Mouse (Mus musculus) forebrain, postnatal 0 days (tissue): ENCODE measurements around the gene Il17a. TPM values are rescaled to one million over a fixed set of nuclear protein-coding genes. Genes with fewer than 3 reads are reported as not detected.

Experiments
- ATAC-seq: fragments of 200-750 bp; cut with Nextera tagmentation; 2 replicates; pipeline ENCODE4 v1.8.0; 2017; ENCODE audit warnings: mild to moderate bottlenecking, moderate library complexity
- DNase-seq: peaks from one replicate; pipeline ENCODE4 v3.0.0-alpha.2; 2015
- H3K27ac ChIP-seq: fragments of 300-500 bp; sonication (generic); 2 replicates; pipeline ENCODE4 v1.5.1; 2014; ENCODE audit warnings: low read depth, mild to moderate bottlenecking, antibody characterized with exemption, low read length, moderate library complexity, mixed read lengths
- H3K27me3 ChIP-seq: fragments of 300-500 bp; sonication (generic); 2 replicates; pipeline ENCODE4 v1.6.1; 2014; ENCODE audit warnings: mild to moderate bottlenecking, low read length, mixed read lengths; ENCODE audit not compliant: insufficient read depth
- H3K36me3 ChIP-seq: fragments of 300-500 bp; sonication (generic); 2 replicates; pipeline ENCODE4 v1.6.1; 2014; ENCODE audit warnings: mild to moderate bottlenecking, moderate library complexity; ENCODE audit not compliant: insufficient read depth
- H3K4me1 ChIP-seq: fragments of 300-500 bp; sonication (generic); 2 replicates; pipeline ENCODE4 v1.6.1; 2014; ENCODE audit warnings: antibody characterized with exemption; ENCODE audit not compliant: insufficient read depth
- H3K4me2 ChIP-seq: fragments of 300-500 bp; sonication (generic); 2 replicates; pipeline ENCODE4 v1.6.1; 2014; ENCODE audit warnings: low read depth, mild to moderate bottlenecking, moderate library complexity
- H3K4me3 ChIP-seq: fragments of 300-500 bp; sonication (generic); 2 replicates; pipeline ENCODE4 v1.5.1; 2014; ENCODE audit warnings: low read depth, low read length, mixed read lengths
- H3K9ac ChIP-seq: fragments of 300-500 bp; sonication (generic); 2 replicates; pipeline ENCODE4 v1.6.1; 2014; ENCODE audit warnings: mild to moderate bottlenecking
- H3K9me3 ChIP-seq: fragments of 300-500 bp; sonication (generic); 2 replicates; pipeline ENCODE4 v1.6.1; 2016; ENCODE audit warnings: low read length
- CTCF ChIP-seq: sonication (generic); IDR thresholded peaks from 2 replicates; pipeline ENCODE4 v1.5.1; 2016; ENCODE audit warnings: antibody characterized with exemption, control low read depth, low read depth
- WGBS: fragments of 180-500 bp; shearing (Covaris S2); extraction: QIAGEN DNeasy Blood & Tissue Kit; methylation state at CpG from one replicate; pipeline ENCODE4 v1.1.7; 2014; 5-methylcytosine and 5-hydroxymethylcytosine counted together
- polyA plus RNA-seq: library from polyadenylated mRNA; unstranded; fragments of >200 nt; fragmentation: Nextera tagmentation; extraction: Ambion mirVana; gene quantifications from 2 replicates; pipeline ENCODE4 v1.2.1, GENCODE M21; 2015
- total RNA-seq: library from RNA; depleted of rRNA; stranded (reverse); fragments of >200 nt; gene quantifications from 2 replicates; pipeline ENCODE4 v1.2.3, GENCODE M21; 2014; rRNA removed

The Il17a gene
- total RNA-seq (not detected in 2 replicates), polyA plus RNA-seq (not detected in 2 replicates)

- Histone ChIP-seq H3K36me3 (no peaks in the 10 kb centered on the region), H3K27ac (no peak within 1 kb of the TSS), H3K9ac (no peak within 1 kb of the TSS), H3K4me2 (no peak within 1 kb of the TSS), H3K27me3 (no peaks in the 10 kb centered on the region), H3K9me3 (no peaks in the 10 kb centered on the region), H3K4me3 (no peak within 1 kb of the TSS), H3K4me1 (no peaks in the 10 kb centered on the region)
- no peak for TF ChIP-seq CTCF
- ATAC-seq, result no peak
- no peak for DNase-seq
- WGBS, result 94% methylated on average over 10 of the region's 10 CpGs
Observed at GRCm38 (mm10) chr1:20730903-20731302, at the start of gene Il17a. Il17a (plus strand) TSS chr1:20730905.

DNA sequence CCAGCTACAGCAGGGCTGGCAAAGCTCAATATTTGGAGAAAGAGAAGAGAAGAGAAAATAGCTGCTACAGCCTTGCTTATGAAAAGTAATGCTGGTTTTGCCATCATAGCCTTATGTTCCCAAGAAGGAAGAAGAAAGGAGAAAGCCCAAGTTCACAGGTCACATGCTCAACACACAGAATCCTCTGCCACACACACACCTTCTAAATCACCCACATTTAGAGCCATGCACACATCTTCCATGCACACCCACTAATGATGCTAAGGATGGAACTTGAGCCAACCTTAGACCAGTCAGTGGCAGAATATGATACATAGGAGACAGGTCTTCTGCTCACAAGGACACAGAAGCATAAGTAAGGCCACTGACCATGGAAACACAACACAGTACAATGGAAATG is 47.9 kb upstream of the Il17a start:
- Histone ChIP-seq H3K36me3 (no peaks in the 10 kb centered on the region), H3K27ac (no peak overlapping the region), H3K27me3 (no peaks in the 10 kb centered on the region), H3K4me1 (no peaks in the 10 kb centered on the region), H3K4me2 (no peak overlapping the region), H3K9me3 (no peaks in the 10 kb centered on the region), H3K9ac (no peak overlapping the region), H3K4me3 (no peak overlapping the region)
- DNase-seq, result no peak
- no peak for TF ChIP-seq CTCF
- no peak for ATAC-seq

- no peak for TF ChIP-seq CTCF
- Histone ChIP-seq H3K4me2 (no peak overlapping the region), H3K4me1 (no peaks in the 10 kb centered on the region), H3K9ac (no peak overlapping the region), H3K36me3 (no peaks in the 10 kb centered on the region), H3K27me3 (no peaks in the 10 kb centered on the region), H3K9me3 (no peaks in the 10 kb centered on the region), H3K27ac (no peak overlapping the region), H3K4me3 (no peak overlapping the region)
- ATAC-seq (no peak), DNase-seq (no peak)
- WGBS, result 94% methylated on average over 5 of the region's 5 CpGs
Observed at GRCm38 (mm10) chr1:20683386-20683785, 47.3 kb upstream of the Il17a start.

DNA sequence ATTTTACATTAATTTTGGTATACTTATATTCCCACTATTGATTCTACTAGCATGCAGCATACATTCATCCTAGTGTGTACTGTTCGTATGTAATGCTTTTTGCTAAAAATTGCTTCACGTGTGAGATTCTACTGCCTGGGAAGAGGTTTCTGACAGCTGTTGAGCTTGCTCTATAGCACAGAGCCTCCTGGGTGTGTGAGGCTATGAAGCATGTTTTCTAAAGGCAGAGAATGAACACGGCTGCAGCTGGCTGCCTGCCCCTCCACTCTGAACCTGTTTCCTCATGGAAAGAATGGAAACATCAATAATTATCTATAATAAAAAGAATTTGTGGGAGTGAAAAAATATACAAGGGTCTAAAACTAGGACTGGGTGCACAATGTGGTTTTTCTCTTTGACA is 46.9 kb upstream of the Il17a start:
- 55% methylated on average over 3 of the region's 3 CpGs for WGBS
- Histone ChIP-seq H3K4me1 (no peaks in the 10 kb centered on the region), H3K9ac (no peak overlapping the region), H3K4me3 (no peak overlapping the region), H3K36me3 (no peaks in the 10 kb centered on the region), H3K27me3 (no peaks in the 10 kb centered on the region), H3K27ac (no peak overlapping the region), H3K4me2 (no peak overlapping the region), H3K9me3 (no peaks in the 10 kb centered on the region)
- ATAC-seq (no peak), DNase-seq (no peak)
- no peak for TF ChIP-seq CTCF

GRCm38 (mm10) chr1:20684403-20684802 is 46.3 kb upstream of the Il17a start:
- Histone ChIP-seq H3K27me3 (no peaks in the 10 kb centered on the region), H3K4me2 (no peak overlapping the region), H3K36me3 (no peaks in the 10 kb centered on the region), H3K27ac (no peak overlapping the region), H3K9me3 (no peaks in the 10 kb centered on the region), H3K4me3 (no peak overlapping the region), H3K4me1 (no peaks in the 10 kb centered on the region), H3K9ac (no peak overlapping the region)
- DNase-seq (no peak), ATAC-seq (no peak)
- 88% methylated on average over 3 of the region's 3 CpGs for WGBS
- no peak for TF ChIP-seq CTCF

- no peak overlapping the region for H3K27ac ChIP-seq
- 96% methylated on average over 2 of the region's 2 CpGs for WGBS
- DNase-seq (no peak), ATAC-seq (no peak)
- H3K27me3 ChIP-seq, result no peaks in the 10 kb centered on the region
- H3K4me1 ChIP-seq, result no peaks in the 10 kb centered on the region
- H3K4me3 ChIP-seq, result no peak overlapping the region
- H3K9me3 ChIP-seq, result no peaks in the 10 kb centered on the region
- H3K4me2 ChIP-seq, result no peak overlapping the region
- H3K9ac ChIP-seq, result no peak overlapping the region
- TF ChIP-seq CTCF, result no peak
- no peaks in the 10 kb centered on the region for H3K36me3 ChIP-seq
Observed at GRCm38 (mm10) chr1:20685393-20685792, 45.3 kb upstream of the Il17a start.

- DNase-seq, result no peak
- no peaks in the 10 kb centered on the region for H3K9me3 ChIP-seq
- 91% methylated on average over 4 of the region's 4 CpGs for WGBS
- no peaks in the 10 kb centered on the region for H3K4me1 ChIP-seq
- no peak overlapping the region for H3K4me3 ChIP-seq
- no peaks in the 10 kb centered on the region for H3K27me3 ChIP-seq
- H3K27ac ChIP-seq, result no peak overlapping the region
- no peak for TF ChIP-seq CTCF
- H3K36me3 ChIP-seq, result no peaks in the 10 kb centered on the region
- H3K9ac ChIP-seq, result no peak overlapping the region
- ATAC-seq, result no peak
- no peak overlapping the region for H3K4me2 ChIP-seq
Observed at GRCm38 (mm10) chr1:20685907-20686306, 44.8 kb upstream of the Il17a start.

DNA sequence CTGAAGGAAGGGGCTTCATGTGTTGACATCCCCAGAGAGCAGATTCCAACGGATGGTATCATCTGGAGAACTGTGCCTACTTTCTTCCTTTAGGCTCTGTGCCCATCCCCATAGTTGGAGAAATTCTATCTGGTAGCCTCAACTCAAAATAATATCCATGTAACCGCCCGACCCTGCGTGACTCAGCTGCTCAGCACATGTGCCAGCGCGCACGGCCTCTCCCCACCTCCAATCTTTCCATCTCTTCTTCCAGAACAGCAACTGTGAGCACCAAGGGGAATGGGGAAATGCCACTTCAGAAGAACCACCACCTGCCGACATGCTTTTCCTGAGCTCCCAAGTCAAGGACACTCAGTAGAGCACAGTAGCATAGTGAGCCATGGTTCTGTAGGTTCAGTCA is 39.4 kb upstream of the Il17a start:
- WGBS, result 96% methylated on average over 8 of the region's 8 CpGs
- H3K27ac ChIP-seq, result no peak overlapping the region
- H3K9ac ChIP-seq, result no peak overlapping the region
- no peaks in the 10 kb centered on the region for H3K27me3 ChIP-seq
- no peaks in the 10 kb centered on the region for H3K4me1 ChIP-seq
- DNase-seq, result no peak
- no peak for ATAC-seq
- no peak overlapping the region for H3K4me2 ChIP-seq
- no peak for TF ChIP-seq CTCF
- no peaks in the 10 kb centered on the region for H3K36me3 ChIP-seq
- no peaks in the 10 kb centered on the region for H3K9me3 ChIP-seq
- H3K4me3 ChIP-seq, result no peak overlapping the region
